Mouse (Mus musculus) hindbrain, embryonic 14.5 days (tissue): ENCODE data around the gene Slc18b1. TPM values are rescaled to one million over a fixed set of nuclear protein-coding genes. Genes with fewer than 3 reads are reported as not detected.

ENCODE experiments used
- polyA plus RNA-seq: library from polyadenylated mRNA; unstranded; fragments of >200 nt; fragmentation: Nextera tagmentation; extraction: Ambion mirVana; gene quantifications from 2 replicates; pipeline ENCODE4 v1.2.1, GENCODE M21; 2014

The Slc18b1 gene
- polyA plus RNA-seq, 1 experiment from 2014 or later, result 25.5 TPM

Other genes starting within 250 kb of the Slc18b1 start
- 114 and 132 TPM in 2 replicates for gene Rps12, start 9.7 kb upstream of the Slc18b1 start, polyA plus RNA-seq
- 0.12 TPM in 1 of 2 replicates, not detected in the other for gene Vnn3, start 54.5 kb downstream of the Slc18b1 start, polyA plus RNA-seq
- 0.33 TPM in 1 of 2 replicates, not detected in the other for gene Vnn1, start 97.7 kb downstream of the Slc18b1 start, polyA plus RNA-seq
- gene Taar1, start 123.4 kb downstream of the Slc18b1 start, polyA plus RNA-seq, result not detected in 2 replicates
- not detected in 2 replicates for gene Taar2, start 141.6 kb downstream of the Slc18b1 start, polyA plus RNA-seq
- not detected in 2 replicates for gene Taar3, start 152.6 kb downstream of the Slc18b1 start, polyA plus RNA-seq
- gene Taar4, start 163.5 kb downstream of the Slc18b1 start, polyA plus RNA-seq, result not detected in 2 replicates
- not detected in 2 replicates for gene Taar5, start 173.7 kb downstream of the Slc18b1 start, polyA plus RNA-seq
- gene Taar6, start 188.7 kb downstream of the Slc18b1 start, polyA plus RNA-seq, result not detected in 2 replicates
- gene Taar7a, start 196.5 kb downstream of the Slc18b1 start, polyA plus RNA-seq, result not detected in 2 replicates
- not detected in 2 replicates for gene Taar7b, start 203.0 kb downstream of the Slc18b1 start, polyA plus RNA-seq
- gene Taar7d, start 230.2 kb downstream of the Slc18b1 start, polyA plus RNA-seq, result not detected in 2 replicates
- gene Taar7e, start 240.6 kb downstream of the Slc18b1 start, polyA plus RNA-seq, result not detected in 2 replicates